Mouse (Mus musculus) frontal cortex, postnatal 10 days (tissue): ENCODE data around the gene Ttc36.
A peak's percentile ranks its signal among the peaks of the same experiment; 100 is the strongest.
"Not testable (repeated sequence)": the region's sequence is repeated elsewhere in the genome, so short reads cannot be mapped to it uniquely, and the experiment has no call there.

ENCODE experiments used
- DNase-seq, 2 experiments: peaks; one replicate each; pipeline ENCODE4 v3.0.0; 2022; ENCODE audit warnings: low spot score in 2 of 2, mixed read lengths in 1 of 2

Gene Ttc36

DNA sequence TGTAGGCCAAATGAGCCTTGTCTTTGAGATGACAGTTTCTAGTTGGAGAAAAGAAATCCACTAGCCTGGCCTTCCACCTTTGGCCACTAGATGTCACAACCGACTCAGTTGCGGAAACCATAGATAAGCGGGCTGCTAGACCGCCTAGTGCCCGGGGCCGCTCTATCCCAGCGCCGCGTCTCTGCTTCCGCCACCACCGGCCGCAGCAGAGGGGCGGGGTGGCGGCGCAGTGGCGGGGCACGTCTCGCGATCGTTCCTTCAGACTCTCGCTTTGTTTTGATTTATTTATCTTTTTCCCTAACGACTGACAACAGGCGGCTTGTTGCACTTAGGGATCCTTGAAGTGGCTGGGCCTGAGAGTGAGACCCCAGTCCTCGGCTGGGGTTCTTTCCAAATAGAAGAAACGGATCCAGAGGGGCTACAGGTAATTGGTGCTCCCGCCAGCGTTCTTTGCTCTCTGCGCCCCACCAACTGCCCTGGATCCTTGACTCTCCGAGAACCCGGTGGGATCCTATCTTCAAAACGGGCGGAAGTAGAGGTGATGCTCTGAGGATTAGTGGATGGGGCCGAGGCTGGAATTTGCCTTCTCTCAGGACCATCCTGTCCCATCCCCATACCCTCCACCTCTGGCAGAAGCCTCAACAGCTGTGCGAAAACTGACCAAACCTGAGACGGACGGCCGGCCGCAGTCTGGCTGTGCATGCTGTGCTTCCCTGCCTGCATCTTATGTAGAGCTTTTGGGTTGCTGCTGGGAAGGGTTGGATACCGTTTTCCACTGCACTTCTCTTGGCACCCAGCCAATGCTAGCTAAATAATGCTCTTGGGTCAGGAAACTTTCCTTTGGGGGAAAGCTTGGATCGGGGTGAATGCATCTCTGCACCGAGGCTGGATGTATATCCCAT, 29.9 kb downstream of the Ttc36 start:
- peak; percentile 87 to 92 for DNase-seq

GRCm38 (mm10) chr9:44772392-44772749, 30.5 kb downstream of the Ttc36 start:
- no peak for DNase-seq

DNA sequence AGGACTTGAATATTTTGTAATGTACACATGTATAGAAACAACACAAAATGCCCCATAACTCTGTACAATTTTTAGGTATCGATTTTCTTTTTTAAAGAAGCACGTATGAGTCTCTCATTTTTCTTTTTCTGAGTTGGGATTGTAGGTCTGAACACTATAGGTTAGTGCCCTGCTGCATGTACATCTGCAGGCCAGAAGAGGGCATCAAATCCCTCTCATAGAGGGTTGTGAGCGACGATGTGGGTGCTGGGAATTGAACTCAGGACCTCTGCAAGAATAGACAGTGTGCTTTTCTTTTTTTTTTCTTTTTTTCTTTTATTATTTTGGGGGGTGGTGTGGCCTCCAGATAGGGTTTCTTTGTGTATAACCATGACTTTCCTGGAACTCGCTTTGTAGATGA, 31.5 kb downstream of the Ttc36 start:
- DNase-seq, result no peak

- DNase-seq, result not testable (repeated sequence)
Observed at GRCm38 (mm10) chr9:44768029-44768394, 34.9 kb downstream of the Ttc36 start.

DNA sequence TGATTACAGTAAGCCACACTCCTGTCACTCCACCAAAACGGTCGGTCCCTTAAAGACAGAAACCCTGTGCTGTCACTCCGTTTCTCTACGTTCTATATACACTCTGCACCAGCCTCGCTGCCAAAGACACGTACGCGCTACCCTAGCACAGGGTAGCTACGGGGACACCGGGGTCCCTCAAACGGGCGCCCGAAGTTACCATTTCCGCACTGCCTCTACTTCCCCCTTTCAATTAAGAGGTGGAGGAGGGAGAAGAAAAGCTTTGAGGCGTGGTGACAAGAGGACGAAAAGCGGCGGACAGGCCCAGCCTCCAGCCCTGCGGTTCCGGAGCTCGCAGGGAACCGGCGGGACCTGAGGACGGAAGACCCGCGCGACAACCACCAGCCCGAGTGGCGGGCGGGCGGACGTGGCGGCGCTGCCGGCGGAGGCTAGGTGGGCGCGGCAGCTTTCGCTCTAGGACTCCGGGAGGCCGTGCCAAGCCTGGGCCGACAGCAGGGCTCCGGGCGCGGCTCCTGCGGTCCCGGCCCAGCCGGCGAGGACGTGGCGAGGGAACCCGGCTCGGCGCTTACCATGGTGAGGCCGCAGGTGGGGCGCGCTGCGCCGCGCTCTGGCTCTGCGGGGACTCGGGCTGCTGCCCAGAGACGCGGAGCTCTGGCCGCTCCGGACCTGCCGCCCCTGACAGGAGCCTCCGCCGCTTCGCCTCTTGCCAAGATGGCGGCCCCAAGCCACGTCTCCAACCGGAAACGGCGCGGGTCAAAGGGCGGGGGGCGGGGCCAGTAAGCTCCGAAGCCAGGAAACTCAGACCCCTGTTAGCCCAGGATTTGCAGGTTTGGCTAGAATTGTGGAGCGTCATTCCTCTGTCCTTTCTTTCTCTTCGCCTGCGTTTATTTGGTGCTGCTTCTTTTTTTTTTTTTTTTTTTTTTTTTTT, 35.5 kb downstream of the Ttc36 start, which contains the start of the genes Arcn1 and Ift46:
Gene Arcn1, minus strand, starts transcription at position 745 of the 928 bp plus-strand sequence.
Gene Ift46, plus strand, starts transcription at position 808 of the 928 bp plus-strand sequence.
- peak; percentile 65 to 80 for DNase-seq

DNA sequence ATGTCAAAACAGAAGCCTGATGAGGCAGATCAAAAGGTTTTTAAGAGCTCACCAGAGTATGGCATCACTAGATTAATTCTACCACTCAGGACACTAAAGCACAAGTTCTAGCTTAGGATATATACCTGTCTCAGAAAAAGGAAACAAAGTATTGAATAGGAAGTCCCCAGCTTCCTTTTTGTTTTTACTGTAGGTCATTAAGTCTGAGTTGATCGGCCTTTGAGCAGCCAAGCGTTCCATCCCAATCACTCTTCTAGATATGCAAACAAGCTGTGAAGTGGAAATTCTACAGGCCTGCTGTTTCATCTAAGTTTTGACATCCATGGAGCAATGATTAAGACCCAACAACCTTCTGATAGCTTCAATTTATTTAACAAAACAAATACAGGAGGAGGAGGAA, 42.0 kb downstream of the Ttc36 start:
- no peak for DNase-seq
